Mouse (Mus musculus) stomach, postnatal 0 days (tissue): ENCODE data around the gene Ppp6r3. TPM values are rescaled to one million over a fixed set of nuclear protein-coding genes. Genes with fewer than 3 reads are reported as not detected.
A peak's percentile ranks its signal among the peaks of the same experiment; 100 is the strongest.

Experiments
- ATAC-seq: fragments of 200-750 bp; cut with Nextera tagmentation; 2 replicates; pipeline ENCODE4 v1.8.0; 2017; ENCODE audit not compliant: low FRiP score, low TSS enrichment
- DNase-seq: peaks from one replicate; pipeline ENCODE4 v3.0.0-alpha.2; 2016; ENCODE audit warnings: low spot score
- H3K27ac ChIP-seq: fragments of 300-500 bp; sonication (generic); replicated peaks from 2 replicates; pipeline ENCODE4 v1.5.1; 2014; ENCODE audit warnings: mild to moderate bottlenecking, control low read depth
- H3K27me3 ChIP-seq: fragments of 300-500 bp; sonication (generic); 2 replicates; pipeline ENCODE4 v1.6.1; 2014; ENCODE audit warnings: low read length; ENCODE audit not compliant: control insufficient read depth, insufficient read depth
- H3K36me3 ChIP-seq: fragments of 300-500 bp; sonication (generic); 2 replicates; pipeline ENCODE4 v1.6.1; 2014; ENCODE audit warnings: low read length, mixed read lengths; ENCODE audit not compliant: control insufficient read depth, insufficient read depth
- H3K4me1 ChIP-seq: fragments of 300-500 bp; sonication (generic); replicated peaks from 2 replicates; pipeline ENCODE4 v1.6.1; 2014; ENCODE audit warnings: antibody characterized with exemption; ENCODE audit not compliant: control insufficient read depth, insufficient read depth
- H3K4me2 ChIP-seq: fragments of 300-500 bp; sonication (generic); replicated peaks from 2 replicates; pipeline ENCODE4 v1.6.1; 2014; ENCODE audit warnings: low read depth, mild to moderate bottlenecking, control low read depth, moderate library complexity
- H3K4me3 ChIP-seq: fragments of 300-500 bp; sonication (generic); 2 replicates; pipeline ENCODE4 v1.5.1; 2014; ENCODE audit warnings: low read depth, low read length, control low read depth
- H3K9ac ChIP-seq: fragments of 300-500 bp; sonication (generic); 2 replicates; pipeline ENCODE4 v1.6.1; 2014; ENCODE audit warnings: mild to moderate bottlenecking, low read length, control low read depth, mixed read lengths
- H3K9me3 ChIP-seq: fragments of 300-500 bp; sonication (generic); 2 replicates; pipeline ENCODE4 v1.6.1; 2016; ENCODE audit warnings: low read length; ENCODE audit not compliant: control insufficient read depth
- CTCF ChIP-seq: IDR thresholded peaks from 2 replicates; pipeline ENCODE4 v1.5.1; 2016; ENCODE audit warnings: antibody characterized with exemption, low read depth, mild to moderate bottlenecking, moderate library complexity
- EP300 ChIP-seq: optimal IDR thresholded peaks from 2 replicates; pipeline ENCODE3; 2016; ENCODE audit warnings: antibody characterized with exemption
- WGBS: fragments of 180-500 bp; shearing (Covaris S2); extraction: QIAGEN DNeasy Blood & Tissue Kit; methylation state at CpG from one replicate; pipeline ENCODE4 v1.1.7; 2014; 5-methylcytosine and 5-hydroxymethylcytosine counted together
- polyA plus RNA-seq: library from polyadenylated mRNA; unstranded; fragments of >200 nt; fragmentation: Nextera tagmentation; extraction: Ambion mirVana; gene quantifications from 2 replicates; pipeline ENCODE4 v1.2.1, GENCODE M21; 2015

The Ppp6r3 gene
- polyA plus RNA-seq, 1 experiment from 2014 or later: 18.6 TPM

- Histone ChIP-seq H3K4me1 (no peaks in the 10 kb centered on the region), H3K4me3 (no peak overlapping the region), H3K9me3 (no peaks in the 10 kb centered on the region), H3K27ac (no peak overlapping the region), H3K36me3 (peaks cover 18% of the 10 kb centered on the region), H3K4me2 (no peak overlapping the region), H3K9ac (no peak overlapping the region), H3K27me3 (no peaks in the 10 kb centered on the region)
- ATAC-seq: no peak
- no peak for TF ChIP-seq CTCF
- TF ChIP-seq EP300: no peak
- WGBS: 91% methylated on average over 10 of the region's 10 CpGs
- DNase-seq: no peak
Measured at GRCm38 (mm10) chr19:3613991-3614390, 38.4 kb upstream of the Ppp6r3 start.

GRCm38 (mm10) chr19:3612534-3613273 lies 37.2 kb upstream of the Ppp6r3 start:
- DNase-seq: no peak
- Histone ChIP-seq H3K9ac (no peak overlapping the region), H3K4me1 (no peaks in the 10 kb centered on the region), H3K27me3 (no peaks in the 10 kb centered on the region), H3K4me2 (no peak overlapping the region), H3K36me3 (peaks cover 8% of the 10 kb centered on the region), H3K27ac (no peak overlapping the region; the same call in 1 of the 2 replicates), H3K4me3 (no peak overlapping the region), H3K9me3 (no peaks in the 10 kb centered on the region)
- peak; percentile 56 for ATAC-seq
- no peak for TF ChIP-seq CTCF
- no peak for TF ChIP-seq EP300
- 73% methylated on average over 4 of the region's 4 CpGs for WGBS

- H3K4me2 ChIP-seq: no peak overlapping the region
- H3K27me3 ChIP-seq: no peaks in the 10 kb centered on the region
- H3K9me3 ChIP-seq: no peaks in the 10 kb centered on the region
- no peak overlapping the region for H3K27ac ChIP-seq
- no peak for DNase-seq
- 49% methylated on average over 8 of the region's 8 CpGs for WGBS
- no peaks in the 10 kb centered on the region for H3K4me1 ChIP-seq
- peaks cover 8% of the 10 kb centered on the region for H3K36me3 ChIP-seq
- TF ChIP-seq EP300: no peak
- no peak for TF ChIP-seq CTCF
- H3K4me3 ChIP-seq: no peak overlapping the region
- no peak overlapping the region for H3K9ac ChIP-seq
- no peak for ATAC-seq
Measured at GRCm38 (mm10) chr19:3611730-3612129, 36.2 kb upstream of the Ppp6r3 start.

- Histone ChIP-seq H3K9me3 (no peaks in the 10 kb centered on the region), H3K4me1 (no peaks in the 10 kb centered on the region), H3K27me3 (no peaks in the 10 kb centered on the region), H3K36me3 (peaks cover 10% of the 10 kb centered on the region), H3K4me2 (no peak overlapping the region), H3K4me3 (no peak overlapping the region), H3K27ac (no peak overlapping the region; the same call in 1 of the 2 replicates), H3K9ac (no peak overlapping the region)
- peak; percentile 69 for DNase-seq
- no peak for ATAC-seq
- TF ChIP-seq EP300 (no peak), CTCF (no peak)
- WGBS: 95% methylated on average over 2 of the region's 2 CpGs
Measured at GRCm38 (mm10) chr19:3610886-3611285, 35.3 kb upstream of the Ppp6r3 start.

- no peak overlapping the region for H3K9ac ChIP-seq
- ATAC-seq: peak; percentile 44; the same call in 1 of the 2 replicates
- DNase-seq: no peak
- H3K4me3 ChIP-seq: no peak overlapping the region
- WGBS: 71% methylated on average over 10 of the region's 10 CpGs
- no peak overlapping the region for H3K4me2 ChIP-seq
- H3K4me1 ChIP-seq: no peaks in the 10 kb centered on the region
- TF ChIP-seq CTCF: no peak
- no peak for TF ChIP-seq EP300
- peaks cover 18% of the 10 kb centered on the region for H3K36me3 ChIP-seq
- H3K9me3 ChIP-seq: no peaks in the 10 kb centered on the region
- H3K27me3 ChIP-seq: no peaks in the 10 kb centered on the region
- H3K27ac ChIP-seq: peak overlapping the region; percentile 56; the same call in 1 of the 2 replicates
Measured at GRCm38 (mm10) chr19:3609826-3610225, 34.3 kb upstream of the Ppp6r3 start.

GRCm38 (mm10) chr19:3594316-3594715 lies 18.8 kb upstream of the Ppp6r3 start:
- no peak overlapping the region for H3K9ac ChIP-seq
- H3K9me3 ChIP-seq: no peaks in the 10 kb centered on the region
- no peaks in the 10 kb centered on the region for H3K27me3 ChIP-seq
- 81% methylated on average over 5 of the region's 5 CpGs for WGBS
- ATAC-seq (no peak), DNase-seq (no peak)
- H3K27ac ChIP-seq: no peak overlapping the region
- no peak for TF ChIP-seq CTCF
- no peak for TF ChIP-seq EP300
- no peaks in the 10 kb centered on the region for H3K4me1 ChIP-seq
- H3K36me3 ChIP-seq: peaks cover 47% of the 10 kb centered on the region
- H3K4me3 ChIP-seq: no peak overlapping the region
- no peak overlapping the region for H3K4me2 ChIP-seq
